Mouse (Mus musculus) stomach, postnatal 0 days (tissue): ENCODE measurements around the gene Siah3.

Source experiments
- CTCF ChIP-seq: IDR thresholded peaks from 2 replicates; pipeline ENCODE4 v1.5.1; 2016; ENCODE audit warnings: antibody characterized with exemption, low read depth, mild to moderate bottlenecking, moderate library complexity
- EP300 ChIP-seq: optimal IDR thresholded peaks from 2 replicates; pipeline ENCODE3; 2016; ENCODE audit warnings: antibody characterized with exemption

GRCm38 (mm10) chr14:75510125-75510524 lies 54.3 kb downstream of the Siah3 start:
- TF ChIP-seq CTCF (no peak), EP300 (no peak)
